Comparison of ENCODE assay signal across 8 mouse cellular contexts in the genomic region with DNA sequence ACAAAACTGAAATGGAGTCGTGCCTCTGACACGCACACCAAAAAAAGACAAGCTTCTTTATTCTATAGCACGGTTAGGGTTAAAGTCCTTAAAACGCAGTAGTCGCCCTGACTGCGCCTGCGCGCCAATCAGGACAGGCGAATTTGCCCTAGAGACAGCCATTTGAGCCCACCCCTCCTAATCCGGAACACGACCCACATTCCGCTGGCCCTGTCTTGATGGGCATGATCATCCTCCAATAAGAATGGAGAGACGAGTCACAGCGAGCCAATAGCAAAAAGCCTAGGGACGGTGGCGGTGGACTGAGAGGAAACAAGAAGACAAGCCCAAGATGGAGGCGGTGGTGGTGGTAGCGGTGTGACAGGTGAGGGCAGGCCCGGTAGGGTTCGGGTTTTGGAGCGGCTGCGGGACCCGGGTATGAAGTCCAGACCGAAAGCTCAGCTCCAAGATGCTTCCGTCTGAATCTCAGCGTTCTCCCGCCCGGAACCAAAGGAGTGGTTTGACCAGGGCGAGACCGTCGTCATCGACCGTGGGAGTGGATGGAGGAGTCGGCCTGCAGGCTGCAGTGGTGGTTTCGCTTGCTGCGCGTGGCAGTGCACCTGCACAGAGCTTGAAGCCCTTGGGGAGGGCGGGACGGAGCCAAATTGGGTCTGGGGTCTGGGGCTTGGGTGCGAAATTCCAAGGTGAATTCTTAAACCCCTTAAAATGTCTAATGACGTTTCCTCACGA. TPM values are rescaled to one million over a fixed set of nuclear protein-coding genes. Genes with fewer than 3 reads are reported as not detected.
DNase-seq lines count a peak whose midpoint lies in the region; ATAC-seq and TF ChIP-seq lines count a peak whose summit lies in the region.

No protein-coding gene starts in this region.

- peak overlapping the region; percentile 62 for H3K4me3 ChIP-seq in embryonic facial prominence, embryonic 14.5 days (ENCODE audit: low read depth, low read length)
- peak overlapping the region; percentile 70 for H3K4me3 ChIP-seq in heart, adult 2 months
- peak overlapping the region; percentile 59 for H3K4me3 ChIP-seq in limb, embryonic 13.5 days
- peak overlapping the region; percentile 58 for H3K4me3 ChIP-seq in midbrain, embryonic 16.5 days (ENCODE audit: low read depth, low read length)

- peak overlapping the region; percentile 72 for H3K9ac ChIP-seq in embryonic facial prominence, embryonic 14.5 days (ENCODE audit: low read depth, low read length)
- peak overlapping the region; percentile 91 for H3K9ac ChIP-seq in heart, adult 2 months (ENCODE audit: low read depth, low read length)
- peak overlapping the region; percentile 73 for H3K9ac ChIP-seq in limb, embryonic 13.5 days
- H3K9ac ChIP-seq in midbrain, embryonic 16.5 days (ENCODE audit: low read depth, low read length), result peak overlapping the region; percentile 79

- no peaks in the 10 kb centered on the region for H3K4me1 ChIP-seq in embryonic facial prominence, embryonic 14.5 days (ENCODE audit: control insufficient read depth, insufficient read depth, low read length)
- peaks cover 1% of the 10 kb centered on the region; the same call in 1 of the 2 replicates for H3K4me1 ChIP-seq in heart, adult 2 months (ENCODE audit: control insufficient read depth, insufficient read depth, low read length)
- no peaks in the 10 kb centered on the region for H3K4me1 ChIP-seq in limb, embryonic 13.5 days
- peaks cover 12% of the 10 kb centered on the region for H3K4me1 ChIP-seq in midbrain, embryonic 16.5 days (ENCODE audit: control insufficient read depth, insufficient read depth, low read length)

- ATAC-seq in embryonic facial prominence, embryonic 14.5 days (ENCODE audit: low read depth), result peak; percentile 99
- peak; percentile 99 for ATAC-seq in limb, embryonic 13.5 days (ENCODE audit: low FRiP score, low read depth)
- peak; percentile 98 for ATAC-seq in midbrain, embryonic 16.5 days

- peak; percentile 90 for TF ChIP-seq POLR2A in heart, adult 2 months (IDR thresholded peaks at IDR 0.05; ENCODE audit: insufficient read depth, low read depth, low read length)

- H3K27ac ChIP-seq in embryonic facial prominence, embryonic 14.5 days (replicated peaks; ENCODE audit: low read depth, low read length), result peak overlapping the region; percentile 67
- H3K27ac ChIP-seq in heart, adult 2 months, result peak overlapping the region; percentile 81
- peak overlapping the region; percentile 52 for H3K27ac ChIP-seq in limb, embryonic 13.5 days
- H3K27ac ChIP-seq in midbrain, embryonic 16.5 days (ENCODE audit: low read length), result peak overlapping the region; percentile 87

- H3K36me3 ChIP-seq in embryonic facial prominence, embryonic 14.5 days (ENCODE audit: control insufficient read depth, insufficient read depth, low read length), result peaks cover 25% of the 10 kb centered on the region
- H3K36me3 ChIP-seq in heart, adult 2 months (ENCODE audit: control insufficient read depth, insufficient read depth, low read length), result peaks cover 4% of the 10 kb centered on the region; the same call in 1 of the 2 replicates
- H3K36me3 ChIP-seq in limb, embryonic 13.5 days, result peaks cover 25% of the 10 kb centered on the region
- peaks cover 13% of the 10 kb centered on the region for H3K36me3 ChIP-seq in midbrain, embryonic 16.5 days (ENCODE audit: control insufficient read depth, insufficient read depth, low read length)

- peak; percentile 98 for DNase-seq in 3T3-L1 (ENCODE audit: low read depth, low spot score)
- DNase-seq in adrenal gland, postnatal 4 days (ENCODE audit: low spot score in 2 of 2), result peak; percentile 49 to 70
- peak; percentile 98 for DNase-seq in embryonic facial prominence, embryonic 14.5 days (ENCODE audit: low spot score)
- peak; percentile 85 to 93 for DNase-seq in heart, adult 2 months
- peak; percentile 93 to 96 for DNase-seq in kidney, adult 8-10 months
- DNase-seq in spleen, postnatal 10 days (ENCODE audit: low spot score in 2 of 2), result peak; percentile 64 to 85

- intact Hi-C loops in heart, adult 2 months (cut with DNase I), result loop anchor here (5.0 kb wide), 1 partner anchor 99 kb away; no protein-coding TSS in a partner anchor

- H3K27me3 ChIP-seq in embryonic facial prominence, embryonic 14.5 days (replicated peaks; ENCODE audit: control insufficient read depth, insufficient read depth, low read length), result no peaks in the 10 kb centered on the region
- no peaks in the 10 kb centered on the region for H3K27me3 ChIP-seq in heart, adult 2 months (ENCODE audit: control insufficient read depth, insufficient read depth, low read length)
- H3K27me3 ChIP-seq in limb, embryonic 13.5 days, result no peaks in the 10 kb centered on the region
- H3K27me3 ChIP-seq in midbrain, embryonic 16.5 days (ENCODE audit: control insufficient read depth, insufficient read depth, low read depth, low read length), result no peaks in the 10 kb centered on the region

- WGBS in embryonic facial prominence, embryonic 14.5 days, result 20% methylated on average over 35 of the region's 42 CpGs
- 17% methylated on average over 42 of the region's 42 CpGs for WGBS in heart, adult 2 months
- WGBS in limb, embryonic 13.5 days, result 17% methylated on average over 42 of the region's 42 CpGs
- 18% methylated on average over 42 of the region's 42 CpGs for WGBS in midbrain, embryonic 16.5 days

- H3K79me2 ChIP-seq in heart, adult 2 months (replicated peaks; ENCODE audit: control insufficient read depth, insufficient read depth, low read length), result no peaks in the 10 kb centered on the region; the same call in 1 of the 2 replicates

- H3K4me2 ChIP-seq in embryonic facial prominence, embryonic 14.5 days (ENCODE audit: low read depth, low read length), result peak overlapping the region; percentile 59
- H3K4me2 ChIP-seq in limb, embryonic 13.5 days (replicated peaks), result peak overlapping the region; percentile 69
- H3K4me2 ChIP-seq in midbrain, embryonic 16.5 days (ENCODE audit: low read length), result peak overlapping the region; percentile 72

- no peak for TF ChIP-seq EP300 in heart, adult 2 months (IDR thresholded peaks at IDR 0.05; ENCODE audit: insufficient read depth, low read depth, low read length)

- H3K9me3 ChIP-seq in embryonic facial prominence, embryonic 14.5 days (ENCODE audit: control insufficient read depth, low read length), result no peaks in the 10 kb centered on the region
- H3K9me3 ChIP-seq in limb, embryonic 13.5 days, result no peaks in the 10 kb centered on the region
- H3K9me3 ChIP-seq in midbrain, embryonic 16.5 days (replicated peaks; ENCODE audit: control insufficient read depth, low read length, poor library complexity, severe bottlenecking), result no peaks in the 10 kb centered on the region

- TF ChIP-seq CTCF in heart, adult 2 months (IDR thresholded peaks at IDR 0.05), result no peak

RNA-seq across cellular contexts. Expression of gene Timp1, which starts 21.5 kb away (rescaled TPM):
- total RNA-seq in adrenal gland, postnatal 4 days (2021), result 10 to 100 TPM; 42.4 to 44.6 TPM
- polyA plus RNA-seq in embryonic facial prominence, embryonic 14.5 days (2014; fragmentation: Nextera tagmentation; extraction: Ambion mirVana), result 60.4 and 62.8 TPM in 2 replicates
- 1 to 10 TPM; 3.2 to 3.7 TPM for total RNA-seq in heart, adult 2 months (2021)
- polyA plus RNA-seq in heart, adult 2 months (2012; rRNA removed), result 12.9 and 13.2 TPM in 2 replicates
- polyA plus RNA-seq in limb, embryonic 13.5 days (2015; fragmentation: Nextera tagmentation; extraction: Ambion mirVana), result 23.5 and 23.7 TPM in 2 replicates
- 2.0 and 2.2 TPM in 2 replicates for polyA plus RNA-seq in midbrain, embryonic 16.5 days (2015; fragmentation: Nextera tagmentation; extraction: Ambion mirVana)

RNA-seq across cellular contexts. Expression of gene Araf, which starts 50.8 kb away (rescaled TPM):
- total RNA-seq in adrenal gland, postnatal 4 days (2021), result 100 to 1,000 TPM; 161 to 168 TPM
- 91.1 and 95.0 TPM in 2 replicates for polyA plus RNA-seq in embryonic facial prominence, embryonic 14.5 days (2014; fragmentation: Nextera tagmentation; extraction: Ambion mirVana)
- total RNA-seq in heart, adult 2 months (2021), result 10 to 100 TPM; 81.1 to 88.0 TPM
- 135 and 169 TPM in 2 replicates for polyA plus RNA-seq in heart, adult 2 months (2012; rRNA removed)
- polyA plus RNA-seq in limb, embryonic 13.5 days (2015; fragmentation: Nextera tagmentation; extraction: Ambion mirVana), result 116 and 119 TPM in 2 replicates
- polyA plus RNA-seq in midbrain, embryonic 16.5 days (2015; fragmentation: Nextera tagmentation; extraction: Ambion mirVana), result 379 and 431 TPM in 2 replicates

Comparison
In these comparisons a context has a peak if more than half of its experiments do, and no peak if none do; other contexts are left out.
1. Peak in every context shown above with its lines: DNase-seq, ATAC-seq, H3K4me3 ChIP-seq and H3K27ac ChIP-seq.